Mouse (Mus musculus) G1E (cell line): ENCODE data around the gene Ackr1. TPM values are rescaled to one million over a fixed set of nuclear protein-coding genes. Genes with fewer than 3 reads are reported as not detected.

ENCODE experiments used
- ATAC-seq: 2 replicates; pipeline ENCODE4 v1.8.0; 2016; ENCODE audit warnings: mild to moderate bottlenecking; ENCODE audit not compliant: insufficient number of reproducible peaks, poor library complexity, low FRiP score, severe bottlenecking; ENCODE audit errors: extremely low read depth
- DNase-seq: peaks from one replicate; pipeline ENCODE4 v3.0.0; 2012; ENCODE audit warnings: low spot score
- H3K27me3 ChIP-seq: 2 replicates; pipeline ENCODE4 v1.6.1; 2012; ENCODE audit warnings: mild to moderate bottlenecking, low read length, inconsistent platforms; ENCODE audit not compliant: insufficient read depth
- H3K36me3 ChIP-seq: replicated peaks from 2 replicates; pipeline ENCODE3; 2012; ENCODE audit warnings: mild to moderate bottlenecking, inconsistent platforms
- H3K4me1 ChIP-seq: 2 replicates; pipeline ENCODE4 v1.6.1; 2012; ENCODE audit warnings: low read depth, low read length, inconsistent platforms, mixed read lengths; ENCODE audit not compliant: insufficient read depth
- H3K4me3 ChIP-seq: 2 replicates; pipeline ENCODE4 v1.5.1; 2012; ENCODE audit warnings: low read depth, mild to moderate bottlenecking, inconsistent platforms, low read length, moderate library complexity, mixed read lengths
- H3K9me3 ChIP-seq: replicated peaks from 2 replicates; pipeline ENCODE4 v1.6.1; 2012; ENCODE audit warnings: inconsistent platforms
- CTCF ChIP-seq: IDR thresholded peaks from 2 replicates; pipeline ENCODE4 v1.5.1; 2012; ENCODE audit warnings: low read depth, low read length, inconsistent platforms, mixed read lengths
- GATA1 ChIP-seq: IDR thresholded peaks from 2 replicates; pipeline ENCODE4 v1.6.1; 2012; ENCODE audit warnings: borderline replicate concordance, low read length, inconsistent platforms, mixed read lengths
- GATA2 ChIP-seq: IDR thresholded peaks from 2 replicates; pipeline ENCODE4 v1.6.1; 2012; ENCODE audit warnings: low read depth, low read length, inconsistent platforms, borderline replicate concordance
- POLR2AphosphoS5 ChIP-seq: IDR thresholded peaks from 2 replicates; pipeline ENCODE4 v1.6.1; 2012; ENCODE audit warnings: low read depth, low read length, inconsistent platforms; ENCODE audit not compliant: insufficient replicate concordance
- TAL1 ChIP-seq: conservative IDR thresholded peaks from 2 replicates; pipeline ENCODE4 v1.6.1; 2012; ENCODE audit warnings: low read depth, low read length, inconsistent platforms, mixed read lengths
- polyA plus RNA-seq: library from polyadenylated mRNA; stranded (reverse); fragments of >175 nt; gene quantifications from 2 replicates; pipeline ENCODE4 v1.2.3, GENCODE M21; 2012
- total RNA-seq, 2 experiments: library from RNA; stranded (forward) in 1 of 2; stranded (reverse) in 1 of 2; fragments of 200-1000 nt in 1 of 2; fragments of >200 nt in 1 of 2; fragmentation: Nextera tagmentation in 1 of 2; gene quantifications; 2 replicates each; pipeline ENCODE4 v1.2.3; 2014 to 2017

The Ackr1 gene
- total and polyA plus RNA-seq, 3 experiments: not detected

DNA sequence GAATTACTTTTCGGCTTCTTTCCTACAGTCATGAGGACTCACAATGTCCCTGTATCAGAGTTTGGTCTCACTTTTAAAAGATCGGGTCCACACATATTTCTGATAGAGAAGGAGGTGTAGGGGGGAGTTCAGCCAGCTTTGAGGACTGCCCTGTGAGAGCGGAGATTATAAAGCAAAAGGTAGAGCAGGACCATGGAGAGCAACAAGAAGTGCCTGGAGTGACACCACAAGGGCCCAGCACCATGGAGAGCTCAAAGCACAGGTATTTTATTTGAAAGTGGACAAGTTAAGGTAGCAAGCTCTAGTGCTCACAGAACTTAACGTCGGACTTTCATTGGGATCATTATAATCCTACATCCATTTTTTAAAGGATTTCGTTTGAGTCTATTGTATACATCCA, 28.1 kb upstream of the Ackr1 start:
- H3K36me3 ChIP-seq: no peaks in the 10 kb centered on the region
- ATAC-seq: no peak
- H3K4me3 ChIP-seq: no peak overlapping the region
- H3K4me1 ChIP-seq: no peaks in the 10 kb centered on the region
- no peaks in the 10 kb centered on the region for H3K27me3 ChIP-seq
- TF ChIP-seq TAL1 (no peak), CTCF (no peak), GATA1 (no peak), POLR2AphosphoS5 (no peak), GATA2 (no peak)
- H3K9me3 ChIP-seq: peaks cover 13% of the 10 kb centered on the region
- no peak for DNase-seq

DNA sequence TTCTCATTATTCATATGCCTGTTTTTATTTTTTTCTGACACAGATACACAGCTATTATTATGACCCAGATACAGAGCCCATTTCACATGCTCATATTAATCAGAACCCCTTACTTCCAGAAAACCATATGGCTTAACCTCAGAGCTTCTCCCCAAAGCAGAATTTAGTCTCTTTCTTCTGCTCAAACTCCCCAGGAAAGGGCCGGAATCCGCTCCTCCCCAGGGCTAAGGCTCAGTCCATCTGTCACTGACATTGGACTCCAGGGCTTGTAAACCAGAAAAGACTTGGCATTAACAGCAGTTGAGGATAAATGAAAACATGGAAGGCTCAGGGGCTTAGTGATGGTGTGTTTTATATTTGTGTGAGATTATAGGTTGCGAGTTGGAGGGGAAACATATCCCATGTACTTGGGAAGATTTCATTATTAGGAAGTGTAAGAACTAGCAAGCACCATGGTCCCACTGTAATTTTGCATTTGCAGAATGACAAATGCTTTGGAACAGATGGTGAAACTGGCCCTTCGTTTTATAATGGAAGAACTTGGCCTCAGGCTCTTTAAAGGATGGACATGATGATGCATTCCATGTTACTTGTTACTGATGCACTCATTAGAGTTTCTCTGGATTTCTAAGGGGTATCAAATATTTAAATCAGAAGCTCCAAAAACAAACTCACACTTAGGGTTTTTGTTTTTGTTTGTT, 26.2 kb upstream of the Ackr1 start:
- peaks cover 6% of the 10 kb centered on the region for H3K9me3 ChIP-seq
- H3K4me3 ChIP-seq: no peak overlapping the region
- H3K36me3 ChIP-seq: no peaks in the 10 kb centered on the region
- H3K27me3 ChIP-seq: no peaks in the 10 kb centered on the region
- DNase-seq (no peak), ATAC-seq (no peak)
- H3K4me1 ChIP-seq: no peaks in the 10 kb centered on the region
- no peak for TF ChIP-seq GATA2
- TF ChIP-seq CTCF: no peak
- no peak for TF ChIP-seq TAL1
- no peak for TF ChIP-seq POLR2AphosphoS5
- no peak for TF ChIP-seq GATA1

DNA sequence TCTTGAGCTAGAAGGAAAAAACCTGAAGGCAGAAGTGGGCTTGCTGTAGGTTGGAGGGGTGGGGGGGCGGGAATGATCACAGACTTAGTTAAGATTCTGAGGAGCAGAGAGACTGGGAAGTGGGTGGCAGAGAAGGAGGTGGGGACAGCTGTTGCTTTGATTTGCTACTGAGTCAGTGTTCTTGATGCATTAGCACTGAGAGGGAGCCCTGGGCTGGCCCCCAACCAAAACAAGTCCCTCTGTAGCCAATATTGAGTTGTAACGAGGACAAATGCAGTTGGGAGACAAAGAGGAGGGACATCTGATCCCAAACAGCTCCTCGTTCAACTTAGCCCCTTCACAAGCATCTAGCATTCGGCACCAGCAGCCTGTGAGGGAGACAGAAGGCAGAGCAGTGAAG, 24.2 kb upstream of the Ackr1 start:
- no peaks in the 10 kb centered on the region for H3K36me3 ChIP-seq
- H3K9me3 ChIP-seq: peaks cover 7% of the 10 kb centered on the region
- H3K4me3 ChIP-seq: no peak overlapping the region
- DNase-seq (no peak), ATAC-seq (no peak)
- H3K27me3 ChIP-seq: no peaks in the 10 kb centered on the region
- TF ChIP-seq GATA1 (no peak), CTCF (no peak)
- no peaks in the 10 kb centered on the region for H3K4me1 ChIP-seq

DNA sequence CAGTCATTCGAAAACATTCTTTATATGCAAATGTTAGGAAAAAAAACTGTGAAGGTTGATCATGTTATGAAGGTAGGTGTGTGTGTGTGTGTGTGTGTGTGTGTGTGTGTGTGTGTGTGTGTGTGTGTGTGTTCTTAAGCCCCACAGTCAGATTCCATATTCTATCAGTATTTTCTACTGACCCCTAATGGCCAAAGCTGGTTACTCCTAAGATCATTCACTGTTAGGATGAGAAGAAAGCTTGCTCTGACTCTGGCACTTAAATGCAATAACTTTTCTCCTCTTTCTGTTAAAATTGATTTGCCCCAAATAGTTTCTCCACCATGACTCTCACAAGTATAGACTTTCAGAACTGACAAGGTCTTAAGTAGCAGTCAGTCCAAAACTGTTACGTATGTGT, 23.1 kb upstream of the Ackr1 start:
- Histone ChIP-seq H3K4me3 (no peak overlapping the region), H3K9me3 (peaks cover 7% of the 10 kb centered on the region), H3K4me1 (no peaks in the 10 kb centered on the region), H3K36me3 (no peaks in the 10 kb centered on the region), H3K27me3 (no peaks in the 10 kb centered on the region)
- TF ChIP-seq POLR2AphosphoS5 (no peak), CTCF (no peak), GATA1 (no peak), TAL1 (no peak)
- ATAC-seq (no peak; the same call in 1 of the 2 replicates), DNase-seq (no peak)

DNA sequence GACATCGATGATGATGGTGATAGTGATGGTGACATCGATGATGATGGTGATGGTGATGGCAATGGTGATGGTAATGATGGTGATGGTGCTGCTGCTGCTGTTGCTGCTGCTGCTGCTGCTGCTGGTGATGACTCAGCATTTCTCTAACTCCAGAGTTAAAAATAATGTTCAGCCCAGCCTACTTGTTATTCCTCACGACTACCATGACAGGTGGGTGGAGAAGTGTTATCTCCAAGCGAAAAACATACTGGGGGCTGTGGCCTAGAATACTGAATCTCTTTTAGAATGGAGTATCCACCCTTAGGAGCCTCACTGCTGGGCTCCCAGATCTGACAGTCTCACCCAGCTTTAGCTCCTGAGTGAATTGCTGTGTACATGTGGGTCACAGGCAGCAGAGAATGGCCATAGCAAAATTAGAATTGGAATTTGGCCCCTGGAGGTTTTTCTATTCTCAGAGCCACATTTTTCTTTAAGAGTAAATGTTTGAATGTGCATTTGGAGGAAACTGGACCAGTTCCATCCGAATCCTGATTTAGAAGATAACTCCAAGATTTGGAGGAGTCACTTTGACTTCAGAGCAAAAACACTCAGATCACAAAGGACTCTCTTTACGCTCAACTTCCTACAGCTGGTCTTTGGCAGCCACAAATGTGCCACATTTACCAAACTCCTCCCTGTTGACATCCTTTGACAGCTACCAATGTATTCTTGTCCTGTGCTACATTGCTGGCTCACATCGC, 21.7 kb upstream of the Ackr1 start:
- no peak for TF ChIP-seq POLR2AphosphoS5
- no peak for TF ChIP-seq TAL1
- no peak for TF ChIP-seq GATA2
- TF ChIP-seq GATA1: no peak
- no peak for TF ChIP-seq CTCF
- Histone ChIP-seq H3K27me3 (no peaks in the 10 kb centered on the region), H3K36me3 (no peaks in the 10 kb centered on the region), H3K9me3 (peaks cover 7% of the 10 kb centered on the region), H3K4me3 (no peak overlapping the region), H3K4me1 (0 out of 2 replicates have a peak, but pooled peaks cover 2% of the 10 kb centered on the region)
- no peak for ATAC-seq
- no peak for DNase-seq

DNA sequence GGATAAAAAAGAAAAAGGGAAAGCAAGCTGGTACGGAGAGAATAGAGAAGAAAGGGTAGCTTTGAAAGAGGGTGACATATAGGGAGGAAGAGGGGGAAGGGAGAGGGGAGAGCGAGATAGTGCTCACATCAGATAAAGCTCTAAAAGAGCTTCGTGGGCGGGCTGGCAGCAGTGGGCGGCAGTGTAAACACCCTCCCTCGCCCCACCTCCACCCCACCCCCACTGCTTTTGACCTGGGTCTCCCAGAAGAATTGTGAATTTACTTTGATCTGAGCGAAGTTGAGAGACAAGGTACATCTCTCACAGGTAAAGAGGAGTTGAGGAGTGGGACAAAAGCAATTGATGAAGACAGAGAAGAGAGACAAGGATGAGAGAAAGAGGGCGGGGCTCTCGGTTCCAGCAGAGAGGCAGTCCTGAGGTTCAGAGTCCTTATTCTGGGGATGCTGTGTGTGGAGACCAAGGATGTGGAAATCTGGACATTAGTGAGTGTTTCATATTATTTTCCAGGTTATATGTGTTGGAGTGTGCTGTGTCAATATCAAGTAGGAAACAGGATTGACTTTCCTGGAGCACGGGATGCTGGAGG, 16.9 kb upstream of the Ackr1 start, which contains the start of gene Aim2:
Gene Aim2, plus strand, starts transcription at position 508 of the 586 bp plus-strand sequence.
- Histone ChIP-seq H3K9me3 (peaks cover 15% of the 10 kb centered on the region), H3K27me3 (no peaks in the 10 kb centered on the region), H3K36me3 (no peaks in the 10 kb centered on the region), H3K4me3 (no peak within 1 kb of the TSS; the same call in 1 of the 2 replicates), H3K4me1 (peaks cover 2% of the 10 kb centered on the region; the same call in 1 of the 2 replicates)
- no peak for TF ChIP-seq GATA2
- TF ChIP-seq CTCF: no peak
- TF ChIP-seq GATA1: no peak
- no peak for TF ChIP-seq TAL1
- TF ChIP-seq POLR2AphosphoS5: no peak
- DNase-seq (no peak), ATAC-seq (no peak)
